Mouse (Mus musculus) olfactory bulb, adult 2 months (tissue): ENCODE measurements around the gene Fbxw17.

Experiments
- CTCF ChIP-seq: fragments of 200-500 bp; IDR thresholded peaks from 2 replicates; pipeline ENCODE4 v1.5.1; 2012; ENCODE audit warnings: low read depth, mild to moderate bottlenecking, low read length, moderate library complexity; ENCODE audit not compliant: insufficient read depth
- POLR2A ChIP-seq: fragments of 200-500 bp; IDR thresholded peaks from 2 replicates; pipeline ENCODE4 v1.6.1; 2012; ENCODE audit warnings: mild to moderate bottlenecking, low read depth, low read length, moderate library complexity; ENCODE audit not compliant: insufficient read depth

DNA sequence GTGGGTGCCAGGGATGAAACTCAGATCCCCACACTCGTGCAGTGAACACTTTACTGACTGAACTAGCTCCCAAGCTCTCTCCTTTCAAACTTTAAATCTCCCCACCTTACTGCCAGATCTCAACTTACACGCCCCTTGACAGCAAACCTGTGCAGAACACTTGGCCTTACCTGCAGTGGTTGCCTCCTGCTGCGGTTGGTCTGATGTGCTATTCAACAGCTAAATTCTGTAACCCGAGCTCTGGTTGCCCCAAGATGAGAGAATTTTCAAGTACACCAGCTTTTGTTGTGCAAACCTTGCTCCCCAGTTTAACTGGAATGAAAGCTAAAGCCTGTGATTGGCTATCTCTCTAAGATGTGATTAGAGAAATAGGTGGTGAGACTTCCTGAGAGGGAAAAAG is 35.8 kb downstream of the Fbxw17 start:
- no peak for TF ChIP-seq CTCF
- TF ChIP-seq POLR2A: no peak
